In genomic region chrX:164446106-164446551, GRCm38 (mm10) we compare ENCODE assay signal across 12 mouse cellular contexts. TPM values are rescaled to one million over a fixed set of nuclear protein-coding genes. Genes with fewer than 3 reads are reported as not detected.
A peak's percentile ranks its signal among the peaks of the same experiment; 100 is the strongest.
DNase-seq lines count a peak whose midpoint lies in the region; ATAC-seq and TF ChIP-seq lines count a peak whose summit lies in the region.
"Had no signal": no experiment of that assay in that cellular context is flagged by ENCODE, and none has a peak within 500 bp of the region (broad histone marks: within the 10 kb centered on the region; RNA-seq: fewer than 3 reads in every experiment).

No protein-coding gene starts in this region.

- no peak overlapping the region for H3K27ac ChIP-seq in midbrain, postnatal 0 days (ENCODE audit: low read depth, low read length)
- H3K27ac ChIP-seq in midbrain, embryonic 11.5 days (ENCODE audit: low read depth, low read length), result no peak overlapping the region
- no peak overlapping the region for H3K27ac ChIP-seq in testis, adult 2 months (ENCODE audit: control insufficient read depth, insufficient read depth, low read depth, low read length)
- H3K27ac ChIP-seq: neural tube, embryonic 12.5 days had no signal

- TF ChIP-seq POLR2A in testis, adult 2 months (IDR thresholded peaks at IDR 0.05; ENCODE audit: control insufficient read depth, low read depth, low read length), result no peak

- no peaks in the 10 kb centered on the region for H3K36me3 ChIP-seq in midbrain, postnatal 0 days (ENCODE audit: insufficient read depth, low read length)
- H3K36me3 ChIP-seq in midbrain, embryonic 11.5 days (ENCODE audit: control insufficient read depth, insufficient read depth, low read length), result no peaks in the 10 kb centered on the region
- no peaks in the 10 kb centered on the region for H3K36me3 ChIP-seq in testis, adult 2 months (ENCODE audit: control insufficient read depth, insufficient read depth, low read length)
- H3K36me3 ChIP-seq: liver, embryonic 13.5 days; neural tube, embryonic 12.5 days had no signal

- no peaks in the 10 kb centered on the region for H3K9me3 ChIP-seq in midbrain, postnatal 0 days (ENCODE audit: low read length)
- no peaks in the 10 kb centered on the region for H3K9me3 ChIP-seq in midbrain, embryonic 11.5 days (ENCODE audit: control insufficient read depth, low read length)
- H3K9me3 ChIP-seq: liver, embryonic 13.5 days; neural tube, embryonic 12.5 days had no signal

- no peaks in the 10 kb centered on the region; the same call in 1 of the 2 replicates for H3K27me3 ChIP-seq in midbrain, postnatal 0 days (ENCODE audit: insufficient read depth, low read length)
- H3K27me3 ChIP-seq in midbrain, embryonic 11.5 days (ENCODE audit: control insufficient read depth, insufficient read depth, low read length), result no peaks in the 10 kb centered on the region
- no peaks in the 10 kb centered on the region for H3K27me3 ChIP-seq in testis, adult 2 months (ENCODE audit: control insufficient read depth, insufficient read depth, low read length)
- H3K27me3 ChIP-seq: liver, embryonic 13.5 days; neural tube, embryonic 12.5 days had no signal

- no peaks in the 10 kb centered on the region for H3K4me1 ChIP-seq in midbrain, postnatal 0 days (ENCODE audit: insufficient read depth, low read length)
- H3K4me1 ChIP-seq in midbrain, embryonic 11.5 days (ENCODE audit: control insufficient read depth, insufficient read depth, low read length), result no peaks in the 10 kb centered on the region
- H3K4me1 ChIP-seq in testis, adult 2 months (ENCODE audit: control insufficient read depth, insufficient read depth, low read length), result no peaks in the 10 kb centered on the region
- H3K4me1 ChIP-seq: neural tube, embryonic 12.5 days had no signal

- no peak for ATAC-seq in midbrain, postnatal 0 days (ENCODE audit: low FRiP score)
- no peak for ATAC-seq in midbrain, embryonic 11.5 days (ENCODE audit: low FRiP score)

- no peak overlapping the region for H3K4me2 ChIP-seq in midbrain, postnatal 0 days (ENCODE audit: low read depth, low read length, poor library complexity, severe bottlenecking)
- no peak overlapping the region for H3K4me2 ChIP-seq in midbrain, embryonic 11.5 days
- H3K4me2 ChIP-seq: neural tube, embryonic 12.5 days had no signal

- DNase-seq in midbrain, postnatal 0 days (ENCODE audit: low spot score), result no peak
- DNase-seq in midbrain, embryonic 11.5 days (ENCODE audit: low spot score, missing footprints), result no peak
- peak; percentile 65 for DNase-seq in MEL-GATA-1-ER (ENCODE audit: extremely low read depth, low read depth)
- DNase-seq in induced T-regulatory cell, adult 2 months (ENCODE audit: low read depth), result peak; percentile 11
- DNase-seq in embryo, embryonic 11 days, result no peak
- DNase-seq in embryo, embryonic 10.5 days (ENCODE audit: low spot score), result no peak
- DNase-seq: adrenal gland, postnatal 25 days; liver, embryonic 13.5 days had no signal

- 83% methylated on average over 10 of the region's 10 CpGs for WGBS in midbrain, postnatal 0 days
- WGBS in midbrain, embryonic 11.5 days, result 82% methylated on average over 10 of the region's 10 CpGs

- no peak overlapping the region for H3K9ac ChIP-seq in midbrain, postnatal 0 days (replicated peaks; ENCODE audit: low read length, poor library complexity, severe bottlenecking)
- no peak overlapping the region for H3K9ac ChIP-seq in midbrain, embryonic 11.5 days (ENCODE audit: low read length)
- H3K9ac ChIP-seq: liver, embryonic 13.5 days; neural tube, embryonic 12.5 days had no signal

- peak; percentile 11; the same call in 1 of the 2 replicates for TF ChIP-seq CTCF in midbrain, postnatal 0 days (IDR thresholded peaks at IDR 0.05)
- TF ChIP-seq CTCF in testis, adult 2 months (IDR thresholded peaks at IDR 0.05; ENCODE audit: control insufficient read depth, insufficient read depth, insufficient replicate concordance, low read depth, low read length), result peak; percentile 67; the same call in 1 of the 2 replicates

- no peak overlapping the region for H3K4me3 ChIP-seq in midbrain, postnatal 0 days (ENCODE audit: low read depth, low read length)
- no peak overlapping the region for H3K4me3 ChIP-seq in midbrain, embryonic 11.5 days (ENCODE audit: low read depth, low read length)
- H3K4me3 ChIP-seq in testis, adult 2 months (ENCODE audit: control insufficient read depth, low read depth, low read length), result no peak overlapping the region
- H3K4me3 ChIP-seq: liver, embryonic 13.5 days; neural tube, embryonic 12.5 days had no signal

RNA-seq across cellular contexts. Expression of gene Asb11, which starts 9.3 kb away (rescaled TPM):
- not detected in 2 replicates for total RNA-seq in midbrain, postnatal 0 days (2014; rRNA removed)
- polyA plus RNA-seq in midbrain, postnatal 0 days (2015; fragmentation: Nextera tagmentation; extraction: Ambion mirVana), result not detected in 2 replicates
- polyA plus RNA-seq in midbrain, embryonic 11.5 days (2014; fragmentation: Nextera tagmentation; extraction: Ambion mirVana), result not detected in 2 replicates
- 0.22 and 2.1 TPM in 2 replicates for polyA plus RNA-seq in testis, adult 2 months (2012; rRNA removed)
- total RNA-seq: adrenal gland, postnatal 25 days; hematopoietic stem cell, adult 5-6 weeks had no signal
- polyA plus RNA-seq: neural tube, embryonic 12.5 days had no signal

RNA-seq across cellular contexts. Expression of gene Piga, which starts 26.5 kb away (rescaled TPM):
- total RNA-seq in midbrain, postnatal 0 days (2014; rRNA removed), result 1.8 and 4.1 TPM in 2 replicates
- 1.7 and 2.0 TPM in 2 replicates for polyA plus RNA-seq in midbrain, postnatal 0 days (2015; fragmentation: Nextera tagmentation; extraction: Ambion mirVana)
- polyA plus RNA-seq in midbrain, embryonic 11.5 days (2014; fragmentation: Nextera tagmentation; extraction: Ambion mirVana), result 15.8 and 17.5 TPM in 2 replicates
- polyA plus RNA-seq in testis, adult 2 months (2012; rRNA removed), result 6.9 and 8.0 TPM in 2 replicates

RNA-seq across cellular contexts. Expression of gene Asb9, which starts 60.0 kb away (rescaled TPM):
- not detected in 2 replicates for total RNA-seq in midbrain, postnatal 0 days (2014; rRNA removed)
- not detected in 2 replicates for polyA plus RNA-seq in midbrain, postnatal 0 days (2015; fragmentation: Nextera tagmentation; extraction: Ambion mirVana)
- 0.37 and 0.63 TPM in 2 replicates for polyA plus RNA-seq in midbrain, embryonic 11.5 days (2014; fragmentation: Nextera tagmentation; extraction: Ambion mirVana)
- 137 and 148 TPM in 2 replicates for polyA plus RNA-seq in testis, adult 2 months (2012; rRNA removed)
- total RNA-seq: adrenal gland, postnatal 25 days; hematopoietic stem cell, adult 5-6 weeks had no signal
- polyA plus RNA-seq: cortical plate, adult 2 months; neural tube, embryonic 12.5 days had no signal

Comparison
In these comparisons a context has a peak if more than half of its experiments do, and no peak if none do; other contexts are left out.
1. DNase-seq: peak in MEL-GATA-1-ER (single experiment) and induced T-regulatory cell, adult 2 months (single experiment); none in midbrain, postnatal 0 days (single experiment), midbrain, embryonic 11.5 days (single experiment), embryo, embryonic 11 days (single experiment) and embryo, embryonic 10.5 days (single experiment).
2. RNA of gene Asb9, which starts 60.0 kb away (polyA plus RNA-seq): 137 to 148 TPM in testis, adult 2 months; 0.37 to 0.63 TPM in midbrain, embryonic 11.5 days and not detected in midbrain, postnatal 0 days; every median in the first group is over 10 times any median in the second.